Mouse (Mus musculus) G1E (cell line): ENCODE measurements around the gene Rac1.

Experiments used
- CTCF ChIP-seq: IDR thresholded peaks from 2 replicates; pipeline ENCODE4 v1.5.1; 2012; ENCODE audit warnings: low read depth, low read length, inconsistent platforms, mixed read lengths
- GATA1 ChIP-seq: IDR thresholded peaks from 2 replicates; pipeline ENCODE4 v1.6.1; 2012; ENCODE audit warnings: borderline replicate concordance, low read length, inconsistent platforms, mixed read lengths
- GATA2 ChIP-seq: IDR thresholded peaks from 2 replicates; pipeline ENCODE4 v1.6.1; 2012; ENCODE audit warnings: low read depth, low read length, inconsistent platforms, borderline replicate concordance
- POLR2AphosphoS5 ChIP-seq: IDR thresholded peaks from 2 replicates; pipeline ENCODE4 v1.6.1; 2012; ENCODE audit warnings: low read depth, low read length, inconsistent platforms; ENCODE audit not compliant: insufficient replicate concordance

DNA sequence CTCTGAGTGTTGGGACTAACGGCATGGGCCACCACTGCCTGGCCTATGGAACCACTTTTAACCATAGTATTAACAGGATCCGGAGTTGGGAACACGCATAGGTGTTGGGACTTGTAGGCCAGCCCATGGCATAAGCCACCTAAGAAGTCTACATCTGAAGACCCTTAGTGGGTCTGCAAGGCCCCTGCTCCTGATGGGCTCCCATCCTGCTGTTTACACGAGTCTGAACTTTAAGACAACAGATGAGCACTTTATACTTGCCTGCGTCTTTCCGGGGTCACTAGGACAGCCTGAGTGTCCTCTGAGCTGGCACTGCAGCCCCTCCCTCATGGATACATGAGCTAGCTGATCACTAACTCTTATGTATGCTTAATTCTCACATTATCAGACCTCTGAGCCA, 24.1 kb downstream of the Rac1 start:
- TF ChIP-seq CTCF (no peak), POLR2AphosphoS5 (no peak), GATA1 (no peak), GATA2 (no peak)
